Mouse (Mus musculus) right cerebral cortex, adult 18-20 months (tissue): ENCODE measurements around the gene Slc4a11.

Experiments used
- DNase-seq: peaks from one replicate; pipeline ENCODE4 v3.0.0; 2022; ENCODE audit warnings: mixed read lengths

Slc4a11 gene

DNA sequence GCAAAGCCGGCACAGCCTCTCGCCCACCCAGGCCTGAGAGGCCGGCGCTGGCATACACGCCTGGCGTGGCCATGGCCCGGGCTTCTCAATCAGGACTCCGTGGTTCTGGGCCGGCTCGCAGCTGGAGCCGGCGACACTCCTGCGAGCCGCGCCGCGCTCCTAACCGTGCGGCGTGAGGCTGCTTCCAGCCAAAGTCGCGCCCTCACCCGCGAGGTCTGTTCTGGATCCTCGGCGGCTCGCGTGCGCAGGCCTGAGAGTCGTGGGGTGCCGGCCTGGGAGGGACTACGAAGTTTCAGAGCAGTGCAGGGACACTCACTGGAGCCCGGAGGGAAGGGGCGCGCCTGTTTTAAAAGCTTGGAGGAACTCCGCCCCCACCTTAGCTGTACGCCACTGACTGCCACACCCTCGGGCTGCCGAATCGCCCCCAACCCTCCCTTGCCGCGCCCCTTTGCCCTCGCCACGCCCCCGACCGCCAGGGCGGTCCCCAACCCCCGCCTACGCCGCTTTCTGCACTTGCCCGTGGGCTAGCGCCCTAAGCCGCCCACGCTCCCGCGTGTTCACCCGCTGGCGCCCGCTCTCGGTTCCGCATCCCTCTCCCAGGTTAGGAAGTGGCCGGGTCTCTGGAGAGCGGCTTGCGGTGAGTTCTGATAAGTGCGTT lies at the start of gene Slc4a11:
Slc4a11 (minus strand) TSS at position 367 of the 658 bp plus-strand sequence.
- DNase-seq = no peak

- DNase-seq = no peak
Observed at GRCm38 (mm10) chr2:130743576-130743975, 46.3 kb upstream of the Slc4a11 start.

GRCm38 (mm10) chr2:130740096-130740495 lies 42.8 kb upstream of the Slc4a11 start:
- DNase-seq = peak; percentile 57

GRCm38 (mm10) chr2:130738019-130738418 lies 40.7 kb upstream of the Slc4a11 start:
- peak; percentile 80 for DNase-seq

DNA sequence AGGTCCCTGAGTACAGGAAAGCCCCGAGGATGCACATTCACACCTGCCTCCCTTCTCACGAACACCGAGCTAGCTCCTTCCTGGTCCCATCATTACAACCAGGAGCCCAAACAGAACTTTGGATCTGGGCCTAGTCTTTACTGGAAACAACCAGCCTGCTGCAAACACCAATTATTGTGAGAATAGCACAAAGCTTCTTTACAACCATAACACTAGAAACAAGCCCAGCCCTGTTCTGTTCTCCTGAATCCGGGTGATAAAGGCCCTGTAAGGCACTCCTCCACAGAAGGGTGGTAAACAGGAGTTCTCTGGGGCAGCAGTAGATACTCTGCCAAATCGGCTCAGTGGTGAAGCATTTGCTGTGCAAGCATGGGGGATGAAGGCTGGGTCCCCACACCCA lies 38.0 kb upstream of the Slc4a11 start:
- no peak for DNase-seq

- no peak for DNase-seq
Observed at GRCm38 (mm10) chr2:130733444-130733843, 36.1 kb upstream of the Slc4a11 start.

DNA sequence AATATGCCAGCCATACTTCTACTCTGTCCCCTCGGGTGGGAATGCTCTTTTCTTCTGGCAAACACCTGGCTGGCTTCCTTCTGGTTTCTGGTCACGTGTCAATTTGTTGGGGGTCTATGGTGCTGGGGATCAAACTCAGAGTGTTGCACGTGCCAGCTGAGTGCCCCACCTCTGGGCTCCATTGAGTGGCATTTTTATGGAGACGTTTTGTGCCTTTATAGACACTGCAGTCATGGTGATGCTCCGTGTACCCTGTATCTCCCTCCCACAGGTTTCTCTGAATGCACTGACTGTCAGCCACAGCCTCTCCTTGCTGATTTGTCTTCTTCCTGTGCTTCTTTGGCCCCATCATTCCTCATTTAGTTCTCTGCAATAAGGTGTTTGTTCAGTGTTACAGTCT lies 34.5 kb upstream of the Slc4a11 start:
- DNase-seq = peak; percentile 36

GRCm38 (mm10) chr2:130730746-130731145 lies 33.4 kb upstream of the Slc4a11 start:
- DNase-seq = no peak

- no peak for DNase-seq
Observed at GRCm38 (mm10) chr2:130728906-130729585, 31.7 kb upstream of the Slc4a11 start.

GRCm38 (mm10) chr2:130727752-130728151 lies 30.4 kb upstream of the Slc4a11 start:
- DNase-seq = no peak

DNA sequence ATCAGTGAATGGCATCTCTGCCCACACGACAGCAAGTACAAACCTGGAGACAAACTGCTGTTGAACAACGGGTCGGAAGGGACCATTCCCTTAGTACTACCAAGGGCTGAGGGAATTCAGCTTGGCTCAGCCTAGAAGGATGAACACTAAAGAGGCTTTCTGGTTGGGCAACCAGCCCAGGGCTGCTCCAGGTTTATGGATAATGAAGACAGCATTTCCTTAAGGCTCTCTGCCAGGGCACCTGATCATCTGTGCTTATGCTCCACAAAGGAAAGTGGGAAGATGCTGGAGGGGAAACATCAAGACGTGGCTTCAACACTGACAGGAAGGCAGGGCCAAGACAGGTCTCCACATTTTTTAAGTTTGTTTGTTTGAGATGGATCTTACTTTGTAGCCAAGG lies 27.1 kb upstream of the Slc4a11 start:
- no peak for DNase-seq

GRCm38 (mm10) chr2:130717951-130718350 lies 20.6 kb upstream of the Slc4a11 start:
- no peak for DNase-seq

- no peak for DNase-seq
Observed at GRCm38 (mm10) chr2:130707057-130707456, 9.7 kb upstream of the Slc4a11 start.

DNA sequence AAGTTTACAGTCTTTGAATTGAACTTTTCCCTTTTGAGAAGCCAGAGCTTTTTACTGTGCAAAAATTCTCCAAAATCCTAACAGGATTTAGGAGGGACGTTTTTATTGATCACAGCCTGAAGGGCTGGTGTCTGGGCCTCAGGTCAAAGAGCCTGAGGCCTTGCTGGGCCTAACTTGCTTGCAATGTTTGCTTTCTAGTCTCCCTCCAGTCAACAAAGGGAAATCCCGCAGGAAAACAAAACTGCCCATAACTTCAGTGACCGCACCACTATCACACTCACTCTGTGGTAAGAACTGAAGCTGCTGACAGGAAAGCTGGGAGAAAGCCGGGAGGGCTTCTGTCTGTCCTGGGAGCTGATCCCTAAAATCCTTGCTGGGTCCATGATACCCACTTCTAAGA lies 9.3 kb upstream of the Slc4a11 start:
- DNase-seq = no peak

DNA sequence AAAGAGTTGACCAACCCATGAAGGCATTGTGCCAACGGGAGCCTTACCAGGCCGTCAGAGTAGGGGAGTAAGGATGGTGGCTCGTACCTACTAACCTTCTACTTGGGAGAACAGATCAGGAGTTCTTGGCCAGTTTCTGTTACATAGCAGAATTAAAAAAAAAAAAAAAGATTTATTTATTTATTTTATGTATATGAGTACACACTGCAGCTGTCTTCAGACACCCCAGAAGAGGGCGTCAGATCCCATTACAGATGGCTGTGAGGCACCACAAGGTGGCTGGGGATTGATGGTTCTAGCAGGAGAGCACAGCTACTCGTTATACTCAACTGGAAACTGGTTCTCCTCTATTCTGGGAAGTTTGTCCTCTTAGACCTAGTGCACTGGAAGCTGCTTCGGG lies 7.9 kb upstream of the Slc4a11 start:
- no peak for DNase-seq

- DNase-seq = no peak
Observed at GRCm38 (mm10) chr2:130704040-130705001, 7.0 kb upstream of the Slc4a11 start.

GRCm38 (mm10) chr2:130697821-130698266 lies 525 bp upstream of the Slc4a11 start:
- DNase-seq = peak; percentile 44

DNA sequence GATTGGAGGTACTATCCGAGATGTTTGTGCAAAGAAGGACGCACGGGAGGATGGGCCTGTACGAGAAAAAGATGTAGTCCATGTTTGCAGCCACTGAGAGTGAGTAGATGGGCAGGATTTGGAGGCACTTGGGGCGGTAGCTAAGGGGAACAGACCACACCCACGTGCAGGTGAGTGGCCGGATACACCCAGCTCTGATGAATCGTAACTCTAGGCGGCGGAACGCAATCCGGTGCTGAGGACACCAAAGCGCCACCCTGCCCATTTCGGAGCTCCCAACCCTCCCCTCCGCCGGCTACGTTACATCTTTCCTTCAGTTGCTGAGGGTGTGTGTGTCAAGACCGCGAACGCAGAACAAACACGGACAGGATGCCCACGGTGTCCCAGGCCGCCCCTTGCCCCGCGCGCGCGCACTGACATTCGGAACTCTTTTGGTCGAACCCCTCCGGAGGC lies 593 bp downstream of the Slc4a11 start:
- peak; percentile 24 for DNase-seq

DNA sequence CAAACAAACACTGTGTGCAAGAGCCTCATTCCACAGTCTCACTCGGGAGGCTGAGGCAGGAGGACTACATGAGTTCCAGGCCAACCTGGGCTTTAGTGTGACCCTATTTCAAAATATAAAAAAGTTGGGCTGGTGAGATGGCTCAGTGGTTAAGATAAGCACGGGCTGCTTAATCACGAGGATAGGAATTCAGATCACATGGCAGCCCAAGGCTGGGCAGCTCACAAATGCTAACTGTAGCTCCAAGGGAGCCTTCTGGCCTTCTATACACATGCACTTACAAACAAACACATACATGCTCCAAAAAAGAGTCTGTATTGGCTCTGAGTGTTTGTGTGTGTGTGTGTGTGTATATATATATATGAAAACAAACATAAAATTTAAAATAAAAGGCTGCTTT lies 3.8 kb downstream of the Slc4a11 start:
- no peak for DNase-seq

DNA sequence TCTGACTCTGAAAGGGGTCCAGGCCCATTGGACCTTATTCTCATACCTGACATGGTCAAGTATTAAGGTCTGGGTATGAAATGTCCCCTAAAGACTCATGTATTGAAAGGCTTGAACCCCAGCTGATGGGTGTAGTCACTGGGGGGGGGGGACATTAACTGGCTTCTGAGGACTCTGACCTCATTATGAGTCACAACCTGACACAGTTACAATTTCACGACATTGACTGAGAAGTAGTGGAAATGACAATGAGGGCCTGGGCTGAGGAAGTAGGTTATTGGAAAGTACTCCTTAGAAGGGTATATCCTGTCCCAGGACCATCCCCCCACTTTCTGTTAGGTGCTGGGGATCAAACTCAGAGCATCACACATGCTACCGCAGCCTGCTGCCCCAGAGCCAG lies 8.3 kb downstream of the Slc4a11 start:
- DNase-seq = no peak

DNA sequence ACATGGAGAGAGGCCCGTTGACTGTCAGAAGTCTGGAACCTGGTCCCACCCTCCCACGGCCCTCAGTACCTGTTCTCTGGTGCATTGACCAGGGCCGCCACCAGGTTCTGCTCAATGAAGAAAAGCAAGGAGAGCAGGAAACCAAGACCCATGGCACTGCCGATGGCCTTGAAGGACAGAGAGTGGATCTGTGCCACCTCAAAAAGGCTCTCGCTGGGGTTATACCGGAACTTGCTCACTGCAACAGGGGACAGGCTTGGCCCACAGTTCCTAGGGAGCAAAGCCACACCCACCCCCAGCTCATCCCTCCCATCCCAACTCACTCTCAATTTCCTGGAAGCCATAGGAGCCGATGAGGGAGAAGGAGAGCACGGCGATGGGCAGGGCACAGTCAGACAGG lies 11.9 kb downstream of the Slc4a11 start:
- no peak for DNase-seq

- DNase-seq = no peak
Observed at GRCm38 (mm10) chr2:130681531-130681930, 15.8 kb downstream of the Slc4a11 start.

GRCm38 (mm10) chr2:130679899-130680298 lies 17.4 kb downstream of the Slc4a11 start:
- no peak for DNase-seq
